Mouse (Mus musculus) adrenal gland, adult (tissue): ENCODE results near the gene Ropn1.
A peak's percentile ranks its signal among the peaks of the same experiment; 100 is the strongest.

Experiments used
- DNase-seq, 2 experiments: peaks; one replicate each; pipeline ENCODE4 v3.0.0; 2022 to 2023; ENCODE audit warnings: low spot score in 1 of 2; ENCODE audit not compliant: inconsistent age in 2 of 2

Ropn1 gene

DNA sequence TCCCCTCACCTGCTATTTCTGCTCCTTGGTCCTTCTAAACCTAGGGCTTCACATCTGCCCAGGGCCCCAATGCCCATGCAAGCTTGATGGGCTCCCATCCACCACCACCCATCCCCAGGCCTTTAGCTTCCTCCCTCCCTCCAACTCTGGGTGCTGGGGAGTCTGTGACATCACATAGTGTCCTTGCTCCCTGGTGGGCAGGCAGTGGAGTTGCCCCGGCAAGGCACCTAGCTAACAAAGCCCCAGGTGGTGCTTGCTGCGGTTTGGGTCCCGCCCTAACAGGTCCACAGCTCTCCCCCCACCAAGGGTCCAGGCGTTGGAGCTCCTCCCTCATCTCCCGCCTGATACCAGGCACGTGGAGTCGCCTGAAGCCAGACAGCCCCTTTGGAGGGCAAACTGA, at the start of gene Ropn1:
Gene Ropn1 (plus strand): TSS at position 301 of the 400 bp plus-strand sequence.
- no peak for DNase-seq

DNA sequence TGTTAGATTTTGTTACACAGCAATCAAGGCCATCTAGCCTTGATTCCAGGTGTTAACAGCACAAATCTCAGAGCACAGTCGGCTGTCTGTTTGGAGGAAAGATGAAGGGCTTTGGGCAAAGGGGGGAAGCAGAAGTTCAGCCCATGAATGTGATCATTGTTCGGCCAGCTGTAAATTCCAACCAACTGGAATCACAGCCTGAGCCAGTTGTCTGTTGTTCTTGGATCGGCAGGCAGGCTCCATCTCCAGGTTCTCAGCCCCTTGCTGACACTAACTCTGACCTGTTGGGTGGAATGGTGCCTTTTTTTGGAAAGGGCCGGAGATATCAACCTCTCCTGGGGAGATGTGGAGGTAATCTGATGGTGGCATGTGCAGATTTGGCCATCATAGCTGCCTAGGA, 47.8 kb upstream of the Ropn1 start:
- no peak for DNase-seq

DNA sequence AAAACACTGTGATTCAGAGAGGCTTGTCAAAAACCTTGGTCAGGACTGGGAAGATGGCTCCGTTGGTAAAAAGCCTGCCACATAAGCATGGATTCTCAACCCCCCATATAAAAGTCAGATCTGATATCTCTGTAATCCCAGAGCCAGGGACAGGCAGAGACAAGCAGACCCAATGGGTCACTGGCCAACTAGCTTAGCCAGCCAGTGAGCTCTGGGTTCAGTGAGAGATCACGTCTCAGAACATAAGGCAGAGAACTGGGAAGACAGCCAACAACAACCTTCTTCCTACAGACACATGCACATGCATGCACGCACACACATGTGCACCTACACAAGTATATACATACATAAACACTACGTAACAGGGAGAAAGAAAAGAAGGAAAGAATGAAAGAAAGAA, 46.6 kb upstream of the Ropn1 start:
- no peak for DNase-seq

- DNase-seq: no peak
Measured at GRCm38 (mm10) chr16:34603854-34604253, 45.9 kb upstream of the Ropn1 start.

DNA sequence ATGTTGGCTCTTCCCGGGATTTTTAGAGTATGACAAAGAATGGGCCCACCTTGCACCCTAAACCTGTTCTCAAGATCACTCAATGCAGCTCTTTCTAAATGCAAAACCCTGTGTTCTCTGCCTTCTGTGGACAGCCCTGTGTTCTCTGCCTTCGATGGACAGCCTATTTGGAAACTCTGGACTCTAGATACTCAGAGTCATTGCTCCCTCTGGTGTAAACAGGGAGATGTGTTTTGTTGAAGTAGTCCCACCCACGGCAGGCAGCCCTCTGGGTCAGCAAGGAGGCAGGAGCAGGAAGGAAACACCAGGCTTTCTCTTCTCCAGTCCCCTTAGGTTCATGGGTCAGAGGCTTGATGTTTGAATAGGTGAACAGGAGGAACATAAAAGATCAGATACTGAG, 44.0 kb upstream of the Ropn1 start:
- peak; percentile 19 to 71 for DNase-seq

DNA sequence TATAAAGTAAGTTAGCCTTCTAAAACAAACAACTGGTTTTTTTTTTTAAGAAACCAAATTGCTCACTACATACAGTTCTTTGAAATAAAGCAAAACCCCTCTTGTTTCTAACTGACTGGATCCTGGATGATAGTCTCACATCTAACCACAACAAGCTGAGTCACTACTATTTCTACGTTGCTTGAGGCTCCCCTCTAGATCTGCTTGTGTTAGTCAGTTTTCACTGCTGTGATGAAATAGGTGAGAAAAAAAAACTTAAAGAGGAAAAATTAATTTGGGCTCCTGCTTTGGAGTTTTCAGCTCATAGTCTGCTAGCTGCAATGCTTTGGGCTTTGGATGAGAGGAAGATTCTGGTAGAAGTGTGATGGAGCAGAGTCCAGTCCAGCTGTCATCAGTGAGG, 39.6 kb upstream of the Ropn1 start:
- no peak for DNase-seq

DNA sequence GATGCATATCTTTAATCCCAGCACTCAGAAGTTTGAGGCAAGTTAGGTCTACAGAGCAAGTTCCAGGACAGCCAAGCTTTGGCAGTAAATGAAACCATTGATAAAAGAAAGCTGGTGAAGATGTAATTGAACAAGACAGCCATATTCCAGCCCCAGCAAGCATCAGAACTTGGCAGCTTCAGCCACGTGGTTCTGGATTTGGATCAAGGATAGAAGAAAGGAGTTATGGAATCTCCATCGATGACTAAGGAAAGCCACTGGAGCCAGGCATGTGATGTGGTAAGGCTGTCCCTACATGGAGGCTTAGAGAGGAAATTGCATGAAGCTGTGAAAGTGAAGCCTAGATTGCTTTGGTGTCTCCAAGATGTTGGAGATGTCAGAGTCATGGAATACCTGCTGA, 35.7 kb upstream of the Ropn1 start:
- DNase-seq: no peak

GRCm38 (mm10) chr16:34627591-34627990, 22.1 kb upstream of the Ropn1 start:
- no peak for DNase-seq

DNA sequence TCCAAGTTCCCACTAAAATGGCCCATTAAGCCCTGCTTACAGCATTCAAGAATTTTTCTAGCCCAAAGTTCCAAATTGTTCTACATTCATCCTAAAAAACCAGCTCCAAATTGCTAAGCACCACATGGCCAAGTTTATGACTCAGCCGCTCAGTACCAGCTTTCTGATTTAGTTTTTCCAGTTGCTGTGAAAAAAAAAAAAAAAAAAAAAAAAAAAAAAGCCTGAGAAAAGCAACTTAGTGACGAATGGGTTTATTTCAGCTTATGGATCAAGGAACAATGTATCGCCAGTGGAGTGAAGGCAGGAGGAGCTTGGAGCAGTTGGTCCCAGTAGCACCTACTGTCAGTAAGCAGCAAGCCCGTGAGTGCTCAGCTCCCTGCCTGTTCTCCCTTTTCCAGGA, 21.3 kb upstream of the Ropn1 start:
- no peak for DNase-seq

- no peak for DNase-seq
Measured at GRCm38 (mm10) chr16:34635557-34635956, 14.2 kb upstream of the Ropn1 start.

- DNase-seq: peak; percentile 10 to 49
Measured at GRCm38 (mm10) chr16:34643511-34644259, 6.0 kb upstream of the Ropn1 start.

DNA sequence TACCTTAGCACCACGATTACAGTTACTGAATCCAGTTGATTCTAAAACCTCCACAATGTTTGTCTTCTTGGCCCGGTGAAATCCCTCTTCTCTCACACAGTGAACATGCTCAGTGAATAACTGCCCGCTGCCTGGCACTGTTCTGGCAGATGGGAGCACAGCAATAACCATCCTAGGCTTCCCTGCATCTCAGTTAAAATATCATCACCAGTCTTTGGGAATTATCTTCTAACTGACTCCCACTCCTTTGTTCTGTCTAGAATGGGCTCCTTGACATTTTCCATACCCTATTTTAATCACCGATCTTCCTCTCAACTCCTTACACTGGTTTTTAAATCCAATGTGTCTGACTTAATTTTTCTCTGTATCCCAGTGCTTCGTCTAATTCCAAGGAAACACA, 3.3 kb downstream of the Ropn1 start:
- no peak for DNase-seq

DNA sequence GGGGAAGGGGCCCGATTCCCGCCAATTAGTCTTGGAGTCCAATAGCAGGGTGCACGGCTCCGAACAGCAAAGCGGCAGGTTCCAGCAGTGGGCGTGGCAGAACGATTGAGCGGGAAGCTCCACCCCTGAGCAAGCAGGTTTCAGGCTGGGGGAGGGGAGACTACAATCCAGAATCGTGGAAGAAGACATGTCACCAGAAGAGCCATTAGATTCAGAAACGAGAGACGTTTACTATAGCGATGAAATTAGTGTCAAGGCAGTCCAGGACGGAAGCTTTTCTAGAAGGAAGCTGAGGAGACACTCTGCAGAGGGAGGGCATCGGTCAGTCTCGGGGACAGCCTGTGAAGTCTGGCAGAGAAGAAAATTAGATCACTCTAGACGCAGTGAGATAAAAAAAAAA, 7.8 kb downstream of the Ropn1 start:
- peak; percentile 14 to 46 for DNase-seq

DNA sequence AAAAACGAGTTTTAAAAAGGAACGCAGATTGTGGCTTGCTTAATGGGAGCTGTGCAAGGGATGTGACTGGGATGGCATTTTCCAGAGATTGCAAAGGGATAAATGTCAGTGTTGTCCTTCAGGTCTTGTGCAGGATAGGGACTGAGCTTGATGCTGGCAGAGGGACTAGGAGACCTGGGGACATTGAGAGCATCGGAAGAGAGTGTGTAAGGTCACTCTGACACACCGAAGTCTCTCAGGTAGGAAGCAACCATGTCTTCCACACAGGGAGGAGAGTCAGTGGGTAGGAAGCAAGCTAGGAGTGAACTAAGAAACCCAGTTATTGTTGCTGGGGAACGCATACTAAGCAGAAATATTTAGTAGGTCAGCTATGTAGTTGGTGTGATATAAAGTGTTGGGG, 8.3 kb downstream of the Ropn1 start:
- no peak for DNase-seq

- no peak for DNase-seq
Measured at GRCm38 (mm10) chr16:34658388-34658787, 8.7 kb downstream of the Ropn1 start.

DNA sequence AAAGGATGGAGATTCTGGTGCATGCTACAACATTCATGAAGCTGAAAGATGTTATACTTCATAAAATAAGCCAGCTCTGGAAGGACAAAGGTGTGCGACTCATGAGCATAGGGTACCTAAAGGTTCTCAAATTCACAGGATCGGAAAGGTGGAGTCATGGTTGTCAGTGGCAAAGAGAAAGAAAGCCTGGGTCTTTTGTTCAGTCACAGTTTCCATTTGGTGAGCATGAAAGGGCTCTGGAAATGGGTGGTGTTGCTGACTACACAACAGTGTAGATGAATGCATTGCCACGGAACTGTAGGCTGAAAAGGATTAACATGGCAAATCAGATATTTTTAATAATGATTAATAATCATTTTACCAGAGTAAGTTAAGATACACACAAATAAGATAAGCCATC, 14.8 kb downstream of the Ropn1 start:
- DNase-seq: no peak

GRCm38 (mm10) chr16:34667031-34667726, 17.5 kb downstream of the Ropn1 start:
- peak; percentile 73 to 93 for DNase-seq

- no peak for DNase-seq
Measured at GRCm38 (mm10) chr16:34668341-34668740, 18.6 kb downstream of the Ropn1 start.

- no peak for DNase-seq
Measured at GRCm38 (mm10) chr16:34671966-34672365, 22.2 kb downstream of the Ropn1 start.

DNA sequence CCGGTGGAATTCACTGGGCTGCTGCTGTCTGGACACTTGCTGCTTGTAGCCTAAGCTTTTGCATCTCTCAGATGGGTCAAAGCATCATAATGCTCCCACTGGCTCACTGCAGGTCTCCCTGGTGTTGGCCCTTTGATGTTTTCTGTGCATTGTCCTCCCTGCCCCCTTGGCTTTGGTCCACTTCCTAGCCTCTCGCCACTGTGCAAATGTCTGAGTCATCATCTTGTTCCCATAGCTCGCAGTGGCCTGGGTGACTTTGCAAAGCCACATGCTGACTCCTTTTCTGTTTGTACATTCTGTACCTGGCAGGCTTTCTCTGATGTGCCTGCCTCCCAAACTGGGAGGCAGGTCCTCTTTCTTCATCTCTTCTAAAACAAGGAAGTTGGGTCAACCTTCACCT, 23.1 kb downstream of the Ropn1 start:
- peak; percentile 71 to 80 for DNase-seq

GRCm38 (mm10) chr16:34674365-34674764, 24.6 kb downstream of the Ropn1 start:
- DNase-seq: no peak

- no peak for DNase-seq
Measured at GRCm38 (mm10) chr16:34681823-34682222, 32.1 kb downstream of the Ropn1 start.

DNA sequence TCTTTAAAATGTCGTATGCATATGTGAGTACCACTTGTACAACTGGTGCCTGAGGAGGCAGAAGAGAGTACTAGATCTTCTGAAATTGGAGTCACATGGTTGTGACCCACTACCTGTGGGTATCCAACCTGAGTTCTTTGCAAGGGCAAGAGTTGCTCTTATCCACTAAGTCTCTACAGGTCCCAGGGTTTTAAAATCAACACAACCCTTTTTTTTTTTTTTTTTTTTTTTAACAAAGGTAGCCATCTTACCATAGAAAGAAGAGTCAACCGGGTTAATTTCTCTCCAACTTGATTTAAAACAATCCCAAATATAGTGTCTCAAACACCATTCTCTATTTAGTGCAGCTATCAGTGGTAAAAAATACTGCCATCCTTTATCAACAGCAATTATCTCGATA, 40.2 kb downstream of the Ropn1 start:
- DNase-seq: no peak
